Mouse (Mus musculus) liver, embryonic 14.5 days (tissue): ENCODE measurements around the gene Crebbp. TPM values are rescaled to one million over a fixed set of nuclear protein-coding genes. Genes with fewer than 3 reads are reported as not detected.
A peak's percentile ranks its signal among the peaks of the same experiment; 100 is the strongest.
"Not testable (repeated sequence)": the region's sequence is repeated elsewhere in the genome, so short reads cannot be mapped to it uniquely, and the experiment has no call there.

Source experiments
- ATAC-seq: fragments of 200-750 bp; cut with Nextera tagmentation; 2 replicates; pipeline ENCODE4 v1.8.0; 2017; ENCODE audit warnings: moderate number of reproducible peaks, mild to moderate bottlenecking, moderate library complexity; ENCODE audit not compliant: insufficient read depth
- DNase-seq, 3 experiments: peaks; one replicate each; pipeline ENCODE4 v3.0.0-alpha.2; 2012 to 2013; ENCODE audit warnings: low read depth in 3 of 3, low spot score in 3 of 3
- H3K27ac ChIP-seq: fragments of 300-500 bp; sonication (generic); 2 replicates; pipeline ENCODE4 v1.5.1; 2014; ENCODE audit warnings: moderate library complexity, mild to moderate bottlenecking, control low read depth, inconsistent platforms
- H3K27me3 ChIP-seq: fragments of 300-500 bp; sonication (generic); 2 replicates; pipeline ENCODE4 v1.6.1; 2014; ENCODE audit warnings: mild to moderate bottlenecking, low read length, moderate library complexity; ENCODE audit not compliant: control insufficient read depth, insufficient read depth
- H3K36me3 ChIP-seq: fragments of 300-500 bp; sonication (generic); replicated peaks from 2 replicates; pipeline ENCODE4 v1.6.1; 2014; ENCODE audit warnings: low read depth; ENCODE audit not compliant: control insufficient read depth, insufficient read depth
- H3K4me1 ChIP-seq, 2 experiments: fragments of 200-500 bp in 1 of 2; fragments of 300-500 bp in 1 of 2; sonication (generic) in 1 of 2; replicated peaks; 2 replicates each; pipeline ENCODE4 v1.6.1; 2012 to 2014; ENCODE audit warnings: antibody characterized with exemption in 1 of 2, inconsistent platforms in 1 of 2, low read length in 1 of 2; ENCODE audit not compliant: control insufficient read depth in 2 of 2, insufficient read depth in 2 of 2
- H3K4me2 ChIP-seq: fragments of 300-500 bp; sonication (generic); 2 replicates; pipeline ENCODE4 v1.6.1; 2014; ENCODE audit warnings: low read depth, mild to moderate bottlenecking, control low read depth, moderate library complexity
- H3K4me3 ChIP-seq, 2 experiments: fragments of 200-500 bp in 1 of 2; fragments of 300-500 bp in 1 of 2; sonication (generic) in 1 of 2; 2 replicates each; pipeline ENCODE4 v1.5.1; 2012 to 2014; ENCODE audit warnings: low read depth in 2 of 2, low read length in 2 of 2, mild to moderate bottlenecking in 2 of 2, control low read depth in 1 of 2, inconsistent platforms in 1 of 2, moderate library complexity in 1 of 2; ENCODE audit not compliant: insufficient read depth in 1 of 2
- H3K9ac ChIP-seq: fragments of 300-500 bp; sonication (generic); replicated peaks from 2 replicates; pipeline ENCODE4 v1.6.1; 2014; ENCODE audit warnings: mild to moderate bottlenecking, control low read depth, moderate library complexity
- H3K9me3 ChIP-seq: fragments of 300-500 bp; sonication (generic); 2 replicates; pipeline ENCODE4 v1.6.1; 2016; ENCODE audit warnings: low read length, mixed read lengths; ENCODE audit not compliant: control insufficient read depth
- CTCF ChIP-seq: IDR thresholded peaks from 2 replicates; pipeline ENCODE4 v1.5.1; 2016; ENCODE audit warnings: antibody characterized with exemption, low read depth, control low read depth
- EP300 ChIP-seq: IDR thresholded peaks from 2 replicates; pipeline ENCODE4 v1.6.1; 2016; ENCODE audit warnings: antibody characterized with exemption, low read depth
- WGBS: fragments of 180-500 bp; shearing (Covaris S2); extraction: QIAGEN DNeasy Blood & Tissue Kit; methylation state at CpG from one replicate; pipeline ENCODE4 v1.1.7; 2014; ENCODE audit not compliant: insufficient replicate concordance; 5-methylcytosine and 5-hydroxymethylcytosine counted together
- polyA plus RNA-seq, 2 experiments: library from polyadenylated mRNA; depleted of rRNA in 1 of 2; stranded (reverse) in 1 of 2; unstranded in 1 of 2; fragments of >200 nt; fragmentation: Nextera tagmentation in 1 of 2; extraction: Ambion mirVana in 1 of 2; gene quantifications; 2 replicates each; pipeline versions ENCODE4 v1.2.1 to v1.2.3; 2012 to 2014

Crebbp gene
- polyA plus RNA-seq, 2 experiments = 3.6 to 7.0 TPM

- H3K9me3 ChIP-seq = no peaks in the 10 kb centered on the region
- no peak overlapping the region for H3K4me3 ChIP-seq
- H3K27me3 ChIP-seq = no peaks in the 10 kb centered on the region
- DNase-seq = no peak
- H3K4me1 ChIP-seq = peaks cover 19 to 20% of the 10 kb centered on the region in 2 experiments
- peaks cover 9% of the 10 kb centered on the region for H3K36me3 ChIP-seq
- 63% methylated on average over 1 of the region's 1 CpGs for WGBS
- ATAC-seq = no peak
- TF ChIP-seq CTCF (no peak), EP300 (no peak)
- no peak overlapping the region for H3K4me2 ChIP-seq
- H3K9ac ChIP-seq = no peak overlapping the region
- H3K27ac ChIP-seq = no peak overlapping the region
Observed at GRCm38 (mm10) chr16:4079656-4080055, 134.1 kb downstream of the Crebbp start.

- Histone ChIP-seq H3K4me1 (peaks cover 22 to 26% of the 10 kb centered on the region in 2 experiments), H3K9ac (peak overlapping the region; percentile 84), H3K4me2 (peak overlapping the region; percentile 81), H3K4me3 (peak overlapping the region in 1 of 2 experiments; percentile 68; a peak in 2 of 4 replicates)
- H3K36me3 ChIP-seq, DNase-seq, ATAC-seq, H3K27ac ChIP-seq, H3K27me3 ChIP-seq, H3K9me3 ChIP-seq: not testable (repeated sequence)
- 66% methylated on average over 10 of the region's 10 CpGs for WGBS
Observed at GRCm38 (mm10) chr16:4078302-4078701, 135.5 kb downstream of the Crebbp start.

GRCm38 (mm10) chr16:4077384-4078061, 136.3 kb downstream of the Crebbp start, which contains the start of gene Trap1:
Gene Trap1, minus strand, starts transcription at chr16:4077827.
- WGBS = under 1% methylated on average over 58 of the region's 58 CpGs
- H3K4me2 ChIP-seq = peak within 1 kb of the TSS; percentile 81
- peak within 1 kb of the TSS; percentile 68 to 92 for H3K4me3 ChIP-seq
- no peaks in the 10 kb centered on the region for H3K9me3 ChIP-seq
- peak; percentile 77 to 82 (median 80) for DNase-seq
- peak; percentile 97 for ATAC-seq
- H3K9ac ChIP-seq = peak within 1 kb of the TSS; percentile 84
- no peaks in the 10 kb centered on the region for H3K36me3 ChIP-seq
- TF ChIP-seq EP300 (no peak), CTCF (no peak)
- peak within 1 kb of the TSS; percentile 61 for H3K27ac ChIP-seq
- H3K4me1 ChIP-seq = peaks cover 22 to 26% of the 10 kb centered on the region in 2 experiments
- no peaks in the 10 kb centered on the region for H3K27me3 ChIP-seq

GRCm38 (mm10) chr16:4074836-4075235, 139.0 kb downstream of the Crebbp start:
- peak in 2 of 3 experiments; percentile 16 to 24 for DNase-seq
- H3K4me1 ChIP-seq = peaks cover 22 to 26% of the 10 kb centered on the region in 2 experiments
- no peak overlapping the region for H3K27ac ChIP-seq
- peak overlapping the region; percentile 81 for H3K4me2 ChIP-seq
- no peaks in the 10 kb centered on the region for H3K36me3 ChIP-seq
- 7% methylated on average over 3 of the region's 3 CpGs for WGBS
- no peak overlapping the region; the same call in 1 of the 2 replicates for H3K9ac ChIP-seq
- no peaks in the 10 kb centered on the region for H3K9me3 ChIP-seq
- no peaks in the 10 kb centered on the region for H3K27me3 ChIP-seq
- TF ChIP-seq EP300 (no peak), CTCF (no peak)
- ATAC-seq = no peak
- no peak overlapping the region for H3K4me3 ChIP-seq

- TF ChIP-seq EP300 (no peak), CTCF (peak; percentile 9; the same call in 1 of the 2 replicates)
- Histone ChIP-seq H3K36me3 (no peaks in the 10 kb centered on the region), H3K27ac (no peak overlapping the region), H3K9ac (no peak overlapping the region), H3K4me1 (peaks cover 22 to 26% of the 10 kb centered on the region in 2 experiments), H3K4me3 (no peak overlapping the region), H3K9me3 (no peaks in the 10 kb centered on the region), H3K27me3 (no peaks in the 10 kb centered on the region), H3K4me2 (no peak overlapping the region)
- WGBS = 51% methylated on average over 5 of the region's 6 CpGs
- DNase-seq (no peak), ATAC-seq (no peak)
Observed at GRCm38 (mm10) chr16:4074297-4074696, 139.5 kb downstream of the Crebbp start.
